Mouse (Mus musculus) lung, embryonic 14.5 days (tissue): Measurements from ENCODE around the gene Pawr. TPM values are rescaled to one million over a fixed set of nuclear protein-coding genes. Genes with fewer than 3 reads are reported as not detected.

Experiments used
- ATAC-seq: fragments of 200-750 bp; cut with Nextera tagmentation; 2 replicates; pipeline ENCODE4 v1.8.0; 2017; ENCODE audit warnings: mild to moderate bottlenecking, moderate TSS enrichment, moderate library complexity; ENCODE audit not compliant: insufficient read depth
- DNase-seq: peaks from one replicate; pipeline ENCODE4 v3.0.0-alpha.2; 2015
- H3K27ac ChIP-seq: fragments of 300-500 bp; sonication (generic); 2 replicates; pipeline ENCODE4 v1.5.1; 2014; ENCODE audit warnings: low read depth, mild to moderate bottlenecking, moderate library complexity
- H3K27me3 ChIP-seq: fragments of 300-500 bp; sonication (generic); 2 replicates; pipeline ENCODE4 v1.6.1; 2014; ENCODE audit warnings: low read length, control low read depth; ENCODE audit not compliant: insufficient read depth
- H3K36me3 ChIP-seq: fragments of 300-500 bp; sonication (generic); 2 replicates; pipeline ENCODE4 v1.6.1; 2014; ENCODE audit warnings: control low read depth; ENCODE audit not compliant: insufficient read depth
- H3K4me1 ChIP-seq: fragments of 300-500 bp; sonication (generic); 2 replicates; pipeline ENCODE4 v1.6.1; 2014; ENCODE audit warnings: antibody characterized with exemption, control low read depth; ENCODE audit not compliant: insufficient read depth
- H3K4me2 ChIP-seq: fragments of 300-500 bp; sonication (generic); 2 replicates; pipeline ENCODE4 v1.6.1; 2014; ENCODE audit warnings: mild to moderate bottlenecking
- H3K4me3 ChIP-seq: fragments of 300-500 bp; sonication (generic); 2 replicates; pipeline ENCODE4 v1.5.1; 2014; ENCODE audit warnings: low read depth, low read length
- H3K9ac ChIP-seq: fragments of 300-500 bp; sonication (generic); 2 replicates; pipeline ENCODE4 v1.6.1; 2014
- H3K9me3 ChIP-seq: fragments of 300-500 bp; sonication (generic); 2 replicates; pipeline ENCODE4 v1.6.1; 2016; ENCODE audit warnings: low read depth, low read length, control low read depth
- CTCF ChIP-seq: IDR thresholded peaks from 2 replicates; pipeline ENCODE4 v1.5.1; 2016; ENCODE audit warnings: antibody characterized with exemption, low read depth
- WGBS: fragments of 180-500 bp; shearing (Covaris S2); extraction: QIAGEN DNeasy Blood & Tissue Kit; methylation state at CpG from one replicate; pipeline ENCODE4 v1.1.7; 2014; 5-methylcytosine and 5-hydroxymethylcytosine counted together
- polyA plus RNA-seq: library from polyadenylated mRNA; unstranded; fragments of >200 nt; fragmentation: Nextera tagmentation; extraction: Ambion mirVana; gene quantifications from 2 replicates; pipeline ENCODE4 v1.2.1, GENCODE M21; 2014

Gene Pawr
- polyA plus RNA-seq, 1 experiment from 2014 or later, result 27.4 TPM

GRCm38 (mm10) chr10:108287438-108287801, 44.5 kb upstream of the Pawr start:
- no peaks in the 10 kb centered on the region for H3K9me3 ChIP-seq
- H3K4me3 ChIP-seq, result no peak overlapping the region
- no peak overlapping the region for H3K4me2 ChIP-seq
- WGBS, result 63% methylated on average over 4 of the region's 4 CpGs
- H3K4me1 ChIP-seq, result no peaks in the 10 kb centered on the region
- no peak for DNase-seq
- H3K27ac ChIP-seq, result no peak overlapping the region
- H3K27me3 ChIP-seq, result no peaks in the 10 kb centered on the region
- no peak overlapping the region for H3K9ac ChIP-seq
- 0 out of 2 replicates have a peak, but pooled peaks cover under 1% of the 10 kb centered on the region for H3K36me3 ChIP-seq
- no peak for ATAC-seq
- TF ChIP-seq CTCF, result no peak

- Histone ChIP-seq H3K9ac (no peak overlapping the region), H3K9me3 (no peaks in the 10 kb centered on the region), H3K4me3 (no peak overlapping the region), H3K4me2 (no peak overlapping the region), H3K27ac (no peak overlapping the region), H3K36me3 (no peaks in the 10 kb centered on the region), H3K27me3 (no peaks in the 10 kb centered on the region), H3K4me1 (no peaks in the 10 kb centered on the region)
- ATAC-seq, result no peak
- DNase-seq, result no peak
- 93% methylated on average over 13 of the region's 13 CpGs for WGBS
- TF ChIP-seq CTCF, result no peak
Measured at GRCm38 (mm10) chr10:108290046-108290445, 41.9 kb upstream of the Pawr start.

DNA sequence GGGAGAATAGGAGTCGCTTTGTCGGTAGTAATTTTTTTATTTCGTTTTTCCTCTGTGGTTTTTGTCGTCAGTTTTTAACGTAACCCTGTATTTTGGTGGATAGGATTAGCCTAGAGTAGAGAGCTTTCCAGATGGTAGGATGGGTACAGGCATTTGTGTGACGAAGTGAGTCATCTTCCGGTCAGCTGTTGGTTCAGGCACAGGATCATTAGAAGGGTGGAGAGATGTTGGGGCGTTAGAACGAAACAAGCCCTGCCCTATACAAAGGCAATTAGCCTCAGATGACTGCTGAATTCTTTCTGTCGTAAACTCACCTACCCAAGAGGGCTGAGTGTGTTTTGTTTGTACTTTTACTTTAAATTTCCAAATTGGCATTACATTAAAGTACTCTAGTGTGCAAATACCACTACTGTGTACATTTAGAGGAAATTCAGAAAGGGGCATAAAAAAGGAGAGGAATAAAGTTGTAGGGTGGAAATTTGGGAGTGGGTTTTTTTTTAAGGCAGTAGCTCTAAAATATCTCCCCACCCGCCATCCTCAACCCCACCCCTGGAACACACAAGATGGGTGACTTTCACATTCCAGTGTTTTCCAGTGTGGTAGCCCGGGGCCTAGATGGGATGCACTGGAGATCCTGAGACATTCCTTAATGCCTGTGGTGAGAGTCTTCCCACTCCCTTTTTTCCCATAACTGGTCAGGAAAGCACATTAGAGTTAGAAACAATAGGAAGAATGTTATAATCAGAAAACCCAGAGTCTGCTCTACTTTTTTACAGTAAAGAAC, 40.0 kb upstream of the Pawr start:
- WGBS, result 79% methylated on average over 12 of the region's 12 CpGs

DNA sequence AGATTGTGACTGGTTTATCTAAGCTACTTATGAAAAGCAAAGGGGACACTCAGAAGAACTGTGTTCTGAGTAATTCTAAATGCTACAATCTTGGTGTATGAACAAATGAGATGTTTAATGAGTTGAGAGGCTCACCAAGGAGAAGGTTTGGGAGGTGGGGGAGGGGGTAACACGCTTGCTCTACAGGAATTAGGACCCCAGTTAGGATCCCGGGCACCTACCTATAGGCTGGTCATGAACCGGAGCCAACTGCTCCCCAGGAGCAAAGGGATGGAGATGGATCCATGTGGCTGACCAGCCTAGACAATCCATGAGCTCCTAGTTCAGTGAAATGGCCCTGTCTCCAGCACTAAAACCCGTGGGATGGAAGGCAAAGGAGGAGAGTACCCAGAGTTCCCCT, 39.3 kb upstream of the Pawr start:
- no peak overlapping the region for H3K27ac ChIP-seq
- no peaks in the 10 kb centered on the region for H3K4me1 ChIP-seq
- DNase-seq (no peak), ATAC-seq (no peak)
- no peak for TF ChIP-seq CTCF
- WGBS, result 82% methylated on average over 4 of the region's 4 CpGs
- no peak overlapping the region for H3K4me2 ChIP-seq
- H3K9ac ChIP-seq, result no peak overlapping the region
- H3K4me3 ChIP-seq, result no peak overlapping the region
- H3K27me3 ChIP-seq, result no peaks in the 10 kb centered on the region
- no peaks in the 10 kb centered on the region for H3K36me3 ChIP-seq
- no peaks in the 10 kb centered on the region for H3K9me3 ChIP-seq

More for the DNA sequence above, 40.0 kb upstream of the Pawr start:
- no peaks in the 10 kb centered on the region for H3K9me3 ChIP-seq
- no peaks in the 10 kb centered on the region for H3K4me1 ChIP-seq
- no peak overlapping the region for H3K9ac ChIP-seq
- H3K36me3 ChIP-seq, result no peaks in the 10 kb centered on the region
- ATAC-seq, result no peak
- no peak overlapping the region for H3K4me2 ChIP-seq
- TF ChIP-seq CTCF, result no peak
- H3K4me3 ChIP-seq, result no peak overlapping the region
- H3K27ac ChIP-seq, result no peak overlapping the region
- DNase-seq, result no peak
- no peaks in the 10 kb centered on the region for H3K27me3 ChIP-seq

DNA sequence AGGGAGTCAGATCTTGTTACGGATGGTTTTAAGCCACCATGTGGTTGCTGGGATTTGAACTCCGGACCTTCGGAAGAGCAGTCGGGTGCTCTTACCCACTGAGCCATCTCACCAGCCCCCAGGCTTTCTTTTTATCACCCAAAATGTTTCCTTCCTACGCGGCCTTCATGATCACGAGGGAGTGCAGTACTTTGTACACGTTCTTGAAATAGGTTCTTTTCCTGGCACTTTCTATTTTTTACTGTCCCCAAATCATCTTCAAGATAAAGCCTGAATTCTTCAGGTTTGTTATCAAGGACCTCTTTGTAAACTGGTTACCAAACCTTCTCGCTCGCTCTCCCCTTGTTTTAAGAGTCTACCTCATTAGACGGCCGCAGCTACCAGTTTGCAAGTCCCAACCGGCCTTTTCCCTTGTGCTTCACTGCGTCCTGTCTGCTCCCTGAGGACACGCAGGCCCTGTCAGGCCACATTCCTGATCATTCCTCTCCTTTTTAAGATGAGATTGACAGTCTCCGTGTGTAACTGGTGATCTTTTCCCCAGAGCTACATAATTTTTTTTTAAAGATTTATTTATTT, 38.2 kb upstream of the Pawr start:
- H3K4me3 ChIP-seq, result no peak overlapping the region
- H3K27me3 ChIP-seq, result no peaks in the 10 kb centered on the region
- no peak for TF ChIP-seq CTCF
- no peak overlapping the region for H3K4me2 ChIP-seq
- ATAC-seq (no peak), DNase-seq (no peak)
- no peaks in the 10 kb centered on the region for H3K4me1 ChIP-seq
- H3K36me3 ChIP-seq, result no peaks in the 10 kb centered on the region
- 83% methylated on average over 16 of the region's 16 CpGs for WGBS
- H3K9me3 ChIP-seq, result no peaks in the 10 kb centered on the region
- no peak overlapping the region for H3K9ac ChIP-seq
- no peak overlapping the region for H3K27ac ChIP-seq

DNA sequence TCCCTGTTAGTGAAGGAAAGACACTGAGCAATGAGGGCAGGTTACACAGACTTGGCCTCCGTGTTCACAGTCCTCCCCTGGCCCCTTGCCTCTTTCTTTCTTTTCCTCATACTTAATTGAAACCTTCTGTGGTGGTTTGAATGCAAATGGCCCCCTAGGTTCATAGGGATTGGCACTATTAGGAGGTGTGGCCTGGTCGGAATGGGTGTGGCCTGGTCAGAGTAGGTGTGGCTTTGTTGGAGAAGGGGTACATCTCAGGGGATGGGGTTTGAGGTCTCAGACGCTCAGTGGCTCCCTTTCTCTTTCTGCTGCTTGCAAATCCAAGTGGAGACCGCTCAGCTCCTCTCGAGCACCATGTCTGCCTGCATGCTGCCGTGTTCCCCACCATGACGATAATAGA, 37.2 kb upstream of the Pawr start:
- H3K4me3 ChIP-seq, result no peak overlapping the region
- H3K4me2 ChIP-seq, result no peak overlapping the region
- ATAC-seq (no peak), DNase-seq (no peak)
- no peak overlapping the region for H3K27ac ChIP-seq
- H3K9me3 ChIP-seq, result no peaks in the 10 kb centered on the region
- H3K9ac ChIP-seq, result no peak overlapping the region
- no peak for TF ChIP-seq CTCF
- no peaks in the 10 kb centered on the region for H3K27me3 ChIP-seq
- no peaks in the 10 kb centered on the region for H3K4me1 ChIP-seq
- WGBS, result 83% methylated on average over 7 of the region's 7 CpGs
- no peaks in the 10 kb centered on the region for H3K36me3 ChIP-seq

DNA sequence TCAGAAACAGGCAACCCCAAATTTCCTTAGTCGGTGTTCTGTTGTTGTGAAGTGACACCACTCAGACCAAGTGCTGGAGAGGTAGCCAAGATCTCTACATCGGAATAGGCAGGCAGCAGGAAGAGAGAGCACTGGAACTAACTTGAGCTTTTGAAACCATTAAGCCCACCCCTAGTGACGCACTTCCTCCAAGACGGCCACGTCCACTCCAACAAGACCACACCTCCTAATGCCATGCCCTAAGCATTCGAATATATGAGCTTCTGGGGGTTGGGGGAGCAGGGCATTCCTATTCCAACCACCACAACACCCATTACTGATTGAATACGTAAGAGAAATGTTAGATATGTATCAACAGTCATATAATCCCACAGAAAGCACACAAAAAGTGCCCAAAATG, 35.5 kb upstream of the Pawr start:
- Histone ChIP-seq H3K27me3 (no peaks in the 10 kb centered on the region), H3K4me1 (no peaks in the 10 kb centered on the region), H3K27ac (no peak overlapping the region), H3K4me3 (no peak overlapping the region), H3K4me2 (no peak overlapping the region), H3K9ac (no peak overlapping the region), H3K36me3 (no peaks in the 10 kb centered on the region), H3K9me3 (no peaks in the 10 kb centered on the region)
- ATAC-seq (no peak), DNase-seq (no peak)
- WGBS, result 88% methylated on average over 7 of the region's 7 CpGs
- TF ChIP-seq CTCF, result no peak
